Mouse (Mus musculus) forelimb bud, embryonic 11.5 days (tissue): ENCODE data around the gene Ppp1r37.

ENCODE experiments used
- DNase-seq: peaks from one replicate; pipeline ENCODE4 v3.0.0-alpha.2; 2012; ENCODE audit warnings: low read depth, low spot score

The Ppp1r37 gene

DNA sequence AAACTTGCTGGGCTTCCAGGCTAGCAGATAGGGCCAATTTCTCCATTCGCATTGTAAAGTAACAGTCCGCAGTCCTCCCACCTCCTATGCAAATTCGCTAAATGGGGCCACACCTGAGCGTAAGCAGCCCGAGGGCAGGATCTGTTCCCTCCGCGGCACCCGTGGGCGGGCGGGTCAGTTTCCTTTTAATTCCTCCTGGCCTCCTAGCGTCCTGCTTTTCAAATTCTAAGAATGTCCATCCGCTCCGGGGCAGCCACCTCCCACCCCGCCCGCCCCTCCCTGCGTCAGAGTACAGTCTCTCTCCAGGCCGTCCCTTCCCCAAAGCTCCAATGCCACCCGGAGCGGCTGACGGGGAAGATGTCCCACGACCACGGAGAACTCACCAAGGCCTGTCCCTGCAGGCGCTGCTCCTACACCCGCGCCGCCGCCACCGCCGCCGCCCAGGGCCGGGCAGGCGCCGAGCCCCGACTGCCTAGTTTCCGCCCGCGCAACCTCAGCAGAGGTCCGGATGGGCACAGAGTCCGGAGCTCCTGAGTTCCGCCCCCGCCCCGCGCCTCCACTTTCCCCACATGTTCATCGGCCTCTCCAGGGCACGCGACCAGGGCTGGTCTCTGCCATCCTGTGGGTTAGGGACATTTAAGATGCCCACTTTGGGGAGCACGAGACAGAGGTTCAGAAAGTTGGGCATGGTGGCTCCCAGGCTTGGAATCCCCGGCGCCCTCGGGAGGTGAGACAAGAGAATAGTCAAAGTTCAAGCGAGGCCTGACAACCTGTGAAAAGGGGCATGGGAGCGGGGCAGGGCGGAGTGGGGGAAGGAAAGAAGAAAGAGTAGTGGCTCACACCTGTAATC lies 10.3 kb upstream of the Ppp1r37 start:
- peak; percentile 82 for DNase-seq

DNA sequence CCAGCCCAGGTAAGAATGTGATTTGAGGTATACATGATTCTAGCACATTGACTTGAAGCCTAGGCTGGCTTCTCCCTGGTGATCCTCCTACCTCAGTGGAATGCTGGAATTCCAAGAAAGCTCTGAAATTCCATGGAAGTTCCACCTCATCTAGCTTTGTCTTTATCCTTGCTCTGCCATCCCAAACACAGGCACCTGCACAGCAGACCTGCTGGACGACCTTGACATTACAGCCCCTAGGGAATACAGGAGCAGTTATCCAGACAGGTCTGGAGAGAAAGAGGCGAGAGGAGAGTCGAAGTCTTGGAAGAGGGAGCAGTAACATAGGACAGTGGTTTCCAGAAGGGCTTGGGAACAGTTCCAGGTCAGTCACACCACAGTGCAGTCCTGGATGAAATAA lies 6.8 kb upstream of the Ppp1r37 start:
- DNase-seq, result no peak

DNA sequence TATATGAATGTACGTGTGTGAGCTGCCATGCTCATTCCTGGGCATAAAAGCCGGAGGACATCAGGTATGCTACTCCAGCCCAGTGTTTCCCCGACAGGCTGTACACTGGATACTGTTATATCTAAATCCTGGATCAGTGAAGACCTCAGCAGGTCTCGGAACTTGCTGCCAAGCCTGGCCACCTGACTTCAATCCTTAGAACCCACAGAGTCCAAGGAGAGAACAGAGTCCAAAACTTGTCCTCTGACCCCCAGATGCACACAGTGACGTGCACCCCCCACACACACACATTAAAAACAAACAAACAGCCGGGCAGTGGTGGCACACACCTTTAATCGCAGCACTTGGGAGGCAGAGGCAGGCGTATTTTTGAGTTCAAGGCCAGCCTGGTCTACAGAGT lies 4.5 kb upstream of the Ppp1r37 start:
- no peak for DNase-seq

DNA sequence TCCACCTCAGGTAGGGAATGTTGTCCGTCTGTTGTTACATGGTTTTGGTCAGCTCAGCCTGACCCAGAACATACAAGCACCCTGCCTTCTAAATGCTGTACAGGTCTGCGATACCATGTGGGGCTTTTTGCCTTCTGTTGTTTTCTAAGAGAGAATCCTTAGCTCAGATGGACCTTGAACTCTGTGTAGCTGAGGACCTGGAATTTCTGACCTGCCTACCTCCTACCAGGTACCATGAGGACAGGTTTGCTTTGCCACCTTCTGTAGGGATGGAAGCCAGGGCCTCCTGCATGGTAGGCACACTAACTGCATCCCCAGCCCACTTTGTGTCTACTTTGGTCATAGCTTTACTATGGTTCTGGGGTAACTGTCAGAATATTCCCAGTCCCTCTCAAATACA lies 2.9 kb upstream of the Ppp1r37 start:
- no peak for DNase-seq

DNA sequence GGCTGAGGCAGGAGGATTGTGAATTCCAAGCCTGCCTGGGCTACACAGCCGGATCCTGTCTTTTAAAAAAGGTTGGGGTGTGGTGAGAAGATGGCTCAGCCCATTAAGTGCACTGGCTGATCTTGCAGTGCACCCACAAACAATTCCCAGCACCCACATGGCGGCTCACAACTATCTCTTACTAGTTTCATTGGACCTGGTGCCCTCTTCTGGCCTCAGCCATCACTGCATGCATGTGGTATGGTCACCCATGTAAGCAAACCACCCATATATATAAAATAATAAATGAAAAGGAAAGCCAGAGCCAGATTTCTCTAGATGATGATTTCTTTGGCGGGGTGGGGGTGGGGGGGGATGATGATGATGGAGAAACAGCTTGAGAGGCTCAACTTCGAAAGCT lies 1.6 kb upstream of the Ppp1r37 start:
- no peak for DNase-seq

DNA sequence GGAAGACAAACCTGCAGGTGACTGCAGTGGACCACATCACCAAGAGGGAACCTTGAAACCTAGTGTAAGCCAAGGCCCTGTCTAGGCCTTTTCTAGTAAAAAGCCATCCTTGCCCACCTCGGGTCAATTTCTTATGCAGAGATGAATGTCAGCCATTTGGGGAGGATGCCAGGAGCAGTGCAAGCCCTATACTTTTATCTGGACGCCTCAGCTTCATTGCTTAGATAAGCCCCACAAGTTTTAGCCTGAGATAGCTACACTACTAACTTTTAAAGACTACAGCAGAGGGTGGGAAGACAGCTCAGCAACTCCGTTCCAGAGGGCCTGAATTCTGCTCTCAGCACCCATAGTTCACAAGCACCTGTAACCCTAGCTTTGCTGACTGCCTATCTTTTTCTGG lies 1.0 kb upstream of the Ppp1r37 start:
- no peak for DNase-seq

DNA sequence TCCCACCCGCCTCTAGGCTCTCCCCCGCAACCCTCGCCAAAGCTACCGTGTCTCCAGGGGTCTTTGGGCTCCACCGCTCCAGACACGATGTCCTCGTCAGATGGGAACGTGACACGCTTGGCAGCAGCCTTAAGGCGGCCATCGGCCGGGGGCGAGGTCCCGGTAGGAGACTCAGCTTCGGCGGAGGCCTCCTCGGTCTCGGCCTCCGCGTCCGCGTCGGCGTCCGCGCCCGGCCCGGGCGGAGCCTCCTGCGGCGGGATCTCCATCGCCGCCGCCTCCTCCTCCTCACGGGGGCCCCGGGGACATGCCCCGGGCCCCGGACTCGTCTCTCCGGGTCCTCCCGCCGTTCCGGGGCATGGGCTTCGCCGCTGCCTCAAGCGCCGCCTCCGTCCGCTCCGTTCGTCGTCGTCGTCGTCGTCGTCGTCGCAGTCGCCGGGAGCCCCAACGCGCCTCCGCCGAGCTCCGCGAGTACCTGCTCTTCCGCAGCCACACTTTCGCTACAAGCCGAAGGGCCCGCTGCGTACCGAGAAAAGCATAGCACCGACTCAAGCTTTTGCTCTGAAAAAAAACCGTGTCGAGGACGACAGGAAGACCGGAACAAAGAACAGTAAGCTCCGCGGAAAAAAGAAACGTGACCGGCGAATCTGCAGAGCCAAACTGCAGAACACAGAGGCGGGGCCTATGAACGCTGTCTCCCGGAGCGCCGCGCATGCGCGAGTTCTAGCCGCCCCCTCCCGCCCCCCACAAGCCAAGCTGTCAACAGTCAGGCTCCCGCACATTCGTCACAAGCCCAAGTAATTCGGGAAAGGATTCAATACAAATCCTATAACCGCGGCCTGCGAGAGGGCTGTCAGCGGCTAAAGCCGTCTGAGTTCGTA lies 872 bp downstream of the Ppp1r37 start:
- peak; percentile 95 for DNase-seq

DNA sequence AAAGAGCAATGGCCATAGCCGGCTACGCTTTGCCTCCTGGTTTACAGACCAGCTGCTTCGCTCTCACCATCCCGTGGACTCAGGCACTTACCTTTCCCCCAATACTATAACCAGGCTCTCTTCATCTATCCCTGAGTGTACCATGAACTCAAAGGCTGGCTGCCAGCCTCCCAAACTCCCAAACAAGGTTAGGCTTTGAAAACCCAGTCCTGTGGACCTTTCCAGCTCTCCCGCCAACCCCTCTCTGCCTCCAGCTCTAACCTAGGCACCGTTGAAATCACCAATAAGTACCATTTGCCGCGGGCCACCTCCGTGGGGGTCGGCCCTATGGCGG lies 1.5 kb downstream of the Ppp1r37 start:
- DNase-seq, result no peak

DNA sequence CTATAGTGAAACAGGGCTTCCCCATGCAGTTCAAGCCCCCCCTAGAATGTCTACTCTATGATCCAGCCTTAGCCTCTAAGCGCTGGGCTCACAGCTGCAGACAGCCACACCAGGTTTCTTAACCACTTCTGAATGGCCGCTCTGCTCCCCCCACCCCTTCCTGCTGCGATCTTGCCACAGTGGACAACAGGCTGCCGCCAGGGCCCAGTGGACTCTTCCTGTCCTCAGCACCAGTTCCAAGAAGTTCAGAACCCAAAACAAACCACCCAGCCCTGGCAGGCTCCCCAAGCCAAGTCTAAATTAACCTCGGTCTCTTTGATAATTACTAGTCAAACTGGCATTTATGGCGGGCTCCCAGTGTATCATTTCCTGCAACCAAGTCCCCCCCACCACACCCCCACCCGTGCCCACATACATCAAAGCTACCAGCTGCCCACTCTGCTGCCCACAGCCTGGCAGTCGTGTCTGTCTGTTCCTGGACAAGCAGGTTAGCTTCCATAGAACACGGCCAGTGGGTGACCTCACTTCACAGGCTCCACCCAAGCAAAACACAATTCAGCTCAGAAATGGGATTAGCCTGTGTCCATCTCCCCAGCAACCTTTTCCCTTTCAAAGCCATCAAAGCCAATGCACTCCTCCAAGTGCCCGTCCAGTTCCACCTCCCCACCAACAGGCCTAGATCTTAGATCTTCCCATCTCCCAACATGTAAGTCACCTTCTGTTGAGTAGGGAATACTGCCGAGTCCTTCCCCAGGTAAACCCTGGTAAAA lies 2.2 kb downstream of the Ppp1r37 start:
- DNase-seq, result no peak

DNA sequence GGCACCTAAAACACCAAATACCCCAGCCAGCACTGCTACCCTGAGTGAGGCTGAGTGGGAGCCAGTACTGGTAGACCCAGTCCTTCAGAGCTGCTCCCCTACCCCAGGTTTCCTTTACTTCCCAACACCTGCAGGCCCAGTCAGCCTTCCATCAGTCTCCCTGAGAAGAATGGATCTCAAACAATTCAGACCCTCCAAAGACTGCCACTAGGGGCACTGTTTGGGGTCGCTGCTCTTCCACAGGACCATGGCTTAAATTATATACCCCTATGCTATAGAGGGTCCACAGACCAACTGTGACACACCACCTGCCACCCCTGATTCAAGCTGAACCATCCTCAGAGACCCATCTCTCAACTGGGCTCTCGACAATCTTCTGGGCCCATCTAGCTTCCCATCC lies 3.9 kb downstream of the Ppp1r37 start:
- DNase-seq, result no peak

DNA sequence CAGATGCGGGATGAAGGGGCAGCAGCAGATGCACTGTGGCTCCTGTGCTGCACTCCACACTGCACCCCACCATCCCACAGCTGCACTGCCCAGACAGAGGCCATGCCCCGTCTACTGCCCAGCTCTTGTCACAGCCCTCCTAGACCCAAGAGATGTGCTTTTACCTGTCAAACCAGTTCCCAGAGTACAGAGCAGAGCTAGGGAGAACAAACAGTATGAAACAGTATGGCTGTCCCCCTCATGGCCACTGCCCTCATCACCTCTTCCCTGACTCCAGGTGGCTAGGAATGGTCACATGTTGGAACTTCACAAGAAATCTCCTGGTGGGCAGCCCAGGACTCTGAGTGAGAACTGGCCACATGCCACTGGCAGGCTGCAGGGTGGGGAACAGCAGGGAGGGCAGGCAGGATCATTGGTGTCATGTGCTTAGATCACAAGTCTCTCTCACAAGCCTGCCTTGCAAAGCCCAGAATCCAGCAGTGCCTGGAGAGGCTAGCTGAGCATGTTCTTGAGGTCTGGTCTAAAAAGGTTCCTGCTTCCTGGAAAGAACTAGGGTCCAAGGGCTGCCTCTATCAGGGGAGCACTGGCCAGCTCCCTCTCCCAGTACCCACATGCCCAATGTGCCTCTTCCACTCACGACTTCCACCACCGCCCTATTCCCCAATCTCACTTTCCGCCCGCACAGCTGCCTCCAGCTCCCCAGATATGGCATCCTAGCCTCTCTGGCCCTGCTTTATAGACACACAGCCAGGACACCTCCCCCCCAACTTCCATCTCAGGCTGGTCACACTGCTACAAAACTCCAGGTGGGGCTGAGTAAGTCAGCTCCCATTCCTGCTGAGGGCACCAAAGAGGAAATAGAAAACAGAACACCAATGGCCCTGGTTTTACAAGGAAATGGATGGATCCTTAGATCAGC lies 4.6 kb downstream of the Ppp1r37 start:
- no peak for DNase-seq

DNA sequence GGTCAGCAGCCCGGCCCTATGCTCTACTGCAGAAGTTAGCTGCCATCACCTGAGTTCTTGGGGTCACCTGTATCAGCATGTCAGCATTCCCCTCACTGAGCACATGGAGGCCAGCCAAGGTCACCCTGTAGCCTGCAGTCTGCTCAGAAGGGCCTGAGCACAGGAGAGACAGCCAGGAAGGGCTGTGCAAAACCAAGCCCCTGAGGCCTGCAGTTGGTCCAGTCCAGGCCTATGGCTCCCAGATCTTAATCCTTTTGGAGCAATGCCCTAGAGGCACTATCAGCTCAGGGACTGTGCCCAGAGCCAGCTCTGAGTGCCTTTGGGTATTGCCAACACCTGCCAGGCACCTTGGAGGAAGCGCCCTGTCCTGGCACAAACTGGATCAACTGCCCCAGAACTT lies 5.8 kb downstream of the Ppp1r37 start:
- DNase-seq, result no peak

DNA sequence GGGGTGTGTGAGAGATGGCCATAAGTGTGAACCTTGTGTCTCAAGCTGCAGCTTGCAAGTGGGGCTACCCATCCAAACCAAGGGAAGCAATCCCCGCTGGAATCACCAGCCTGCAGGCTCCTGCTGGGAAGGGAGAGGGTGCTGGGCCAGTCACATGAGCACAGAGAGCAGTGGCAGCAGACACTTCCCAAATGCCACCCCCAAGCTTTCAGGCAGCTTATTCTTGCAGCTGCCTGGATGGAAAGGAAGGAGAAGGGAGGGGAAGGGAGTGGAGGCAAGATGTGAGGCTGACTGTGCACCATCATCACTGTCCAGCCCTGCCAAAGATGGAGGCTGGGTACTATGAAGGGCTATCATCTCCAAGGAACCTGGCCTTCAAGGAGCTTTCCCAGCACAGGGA lies 8.7 kb downstream of the Ppp1r37 start:
- DNase-seq, result no peak

DNA sequence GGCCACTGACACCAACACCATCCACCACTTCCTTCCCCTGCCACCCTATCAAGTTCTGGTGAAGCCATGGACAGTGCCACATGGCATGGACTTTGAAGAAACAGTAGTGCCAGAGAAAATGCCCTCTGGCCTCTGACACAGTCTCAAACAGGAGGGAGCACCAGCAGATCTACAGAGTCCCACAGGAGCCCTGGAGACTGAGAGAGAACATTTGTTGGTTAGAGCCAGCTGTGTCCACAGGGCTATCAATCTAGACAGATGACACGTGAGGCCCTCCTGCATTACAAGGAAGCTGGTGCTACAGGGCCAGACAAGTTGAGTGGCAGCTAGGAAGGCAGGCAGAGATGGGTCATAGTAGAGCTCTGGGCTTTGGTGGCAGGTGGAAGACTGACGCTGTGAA lies 10.4 kb downstream of the Ppp1r37 start:
- DNase-seq, result no peak

DNA sequence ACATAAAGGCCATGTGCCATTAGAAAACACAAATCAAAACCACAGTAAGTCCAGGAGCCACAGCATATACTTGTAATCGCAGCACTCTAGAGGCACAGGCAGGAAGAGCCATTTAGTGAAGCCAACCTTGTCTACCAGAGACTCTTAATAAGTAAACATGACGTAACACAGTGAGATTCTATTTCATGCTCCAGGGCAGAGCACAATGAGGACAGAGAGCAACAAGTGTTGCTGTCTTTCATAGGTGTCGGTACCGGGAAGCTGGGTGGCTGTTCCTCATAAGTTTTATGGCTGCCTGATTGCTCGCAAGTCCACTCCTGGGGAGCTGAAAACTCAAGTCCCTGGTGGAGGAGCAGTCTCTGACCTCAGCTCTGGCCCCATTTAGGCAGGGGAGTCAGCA lies 11.2 kb downstream of the Ppp1r37 start:
- DNase-seq, result no peak

DNA sequence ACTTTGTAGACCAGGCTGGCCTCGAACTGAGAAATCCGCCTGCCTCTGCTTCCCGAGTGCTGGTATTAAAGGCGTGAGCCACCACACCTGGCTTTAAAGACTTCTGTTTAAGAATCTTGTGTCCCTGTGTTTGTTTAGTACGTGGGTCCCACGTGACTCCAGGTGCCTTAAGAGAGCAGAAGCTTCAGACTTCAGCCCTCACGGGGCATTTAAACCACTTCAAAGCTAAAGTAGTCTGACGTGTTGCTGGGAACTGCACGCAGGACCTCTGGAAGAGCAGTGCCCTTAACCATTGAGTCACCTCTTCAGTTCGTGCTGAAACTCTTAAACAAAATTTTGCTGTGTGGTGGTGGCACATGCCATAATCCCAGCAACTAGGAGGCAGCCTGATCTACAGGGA lies 13.5 kb downstream of the Ppp1r37 start:
- DNase-seq, result no peak

DNA sequence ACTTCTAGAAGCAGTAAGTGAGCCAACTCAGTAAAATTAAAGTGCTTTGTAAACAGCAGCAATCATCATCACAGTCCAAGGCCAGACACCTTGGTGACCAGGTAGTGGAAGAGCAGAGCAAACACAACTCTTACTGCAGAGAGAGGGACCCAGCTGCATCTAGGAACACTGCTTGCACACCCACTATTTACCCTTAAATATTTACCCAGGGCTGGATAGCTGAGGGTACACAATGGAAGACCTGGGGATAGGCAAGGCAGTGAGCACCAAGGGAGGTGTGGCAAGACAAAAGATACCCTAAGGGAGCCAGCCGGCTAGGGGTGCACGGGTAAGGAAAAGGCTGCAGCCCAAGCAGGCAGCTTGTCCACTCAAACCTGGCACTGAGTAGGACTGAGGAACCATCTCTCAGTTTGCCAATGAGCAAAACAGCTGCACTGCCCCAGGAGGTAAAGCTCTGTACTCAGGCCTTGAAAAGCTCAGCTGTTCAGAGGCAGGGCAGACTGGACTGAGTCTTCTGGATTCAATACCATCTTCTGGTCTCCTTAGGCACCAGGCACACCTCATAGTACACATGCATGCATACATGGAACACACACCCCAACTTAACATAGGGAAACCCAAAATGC lies 15.4 kb downstream of the Ppp1r37 start:
- no peak for DNase-seq

DNA sequence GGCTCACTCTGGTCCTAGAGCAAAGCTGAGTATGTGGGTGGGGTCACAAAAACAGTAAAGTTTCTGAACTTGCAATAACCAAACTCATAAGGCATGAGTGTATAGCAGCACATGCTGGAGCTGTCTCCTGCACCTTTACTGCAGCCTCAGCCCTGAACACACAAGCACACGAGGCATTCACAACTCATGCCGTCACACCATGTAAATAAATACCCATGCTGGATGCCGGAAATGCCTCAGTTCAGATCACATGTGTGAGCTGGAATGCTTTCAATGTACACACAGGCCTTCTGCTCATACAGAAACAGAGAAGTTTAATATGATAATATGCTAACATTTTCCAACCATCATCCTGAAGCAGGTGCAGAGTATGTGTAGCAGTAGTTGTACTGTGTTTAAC lies 16.9 kb downstream of the Ppp1r37 start:
- no peak for DNase-seq

DNA sequence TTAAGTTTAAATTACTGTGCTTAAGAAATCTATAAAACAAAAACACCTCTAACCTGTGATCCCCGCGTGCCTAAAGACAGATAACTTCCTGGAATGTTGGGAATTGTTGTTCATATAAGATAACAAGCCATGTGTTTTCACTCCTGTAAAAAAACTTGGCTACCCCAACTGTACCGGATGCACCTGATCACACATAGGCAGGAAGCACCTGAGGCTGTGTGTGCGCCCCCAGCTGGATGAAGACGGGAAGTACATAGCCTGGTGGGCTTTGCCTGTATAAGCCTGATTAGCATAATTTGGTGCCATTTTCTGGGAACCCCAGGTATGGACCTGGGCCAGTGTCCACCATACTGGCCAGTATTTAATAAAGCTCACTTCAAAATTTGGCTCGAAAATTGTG lies 19.3 kb downstream of the Ppp1r37 start:
- DNase-seq, result no peak

DNA sequence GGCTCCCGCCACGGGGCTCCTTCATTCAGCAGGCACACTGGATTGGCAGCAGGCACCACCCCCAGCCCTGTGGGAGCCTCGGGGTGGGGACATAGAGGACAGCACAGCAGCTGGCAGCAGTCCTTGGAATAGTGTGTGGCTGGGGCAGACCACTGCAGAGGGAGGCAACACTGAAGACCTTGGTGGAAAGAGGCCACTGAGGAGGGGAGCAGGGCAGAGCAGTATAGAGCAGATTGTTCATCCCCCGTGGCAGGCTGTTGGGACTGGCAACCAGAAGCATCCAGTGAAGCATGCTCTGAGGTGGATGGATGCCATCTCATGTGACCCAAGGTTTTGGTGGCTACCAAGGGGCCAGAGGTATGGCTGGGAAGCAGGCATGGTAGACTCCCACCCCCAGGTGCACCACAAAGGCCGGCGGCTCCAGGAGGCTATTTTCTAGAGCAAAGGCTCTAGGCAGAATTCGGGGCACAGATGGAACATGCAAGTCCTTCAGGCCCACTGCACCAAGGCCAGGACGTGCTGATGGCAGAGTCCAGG lies 20.7 kb downstream of the Ppp1r37 start:
- no peak for DNase-seq
